ENCODE assay signal across 7 mouse cellular contexts in genomic region chr15:101223596-101223995, GRCm38 (mm10). TPM values are rescaled to one million over a fixed set of nuclear protein-coding genes. Genes with fewer than 3 reads are reported as not detected.
DNase-seq lines count a peak whose midpoint lies in the region; ATAC-seq and TF ChIP-seq lines count a peak whose summit lies in the region.

No protein-coding gene starts in this region.

- H3K27me3 ChIP-seq in lung, embryonic 14.5 days (ENCODE audit: insufficient read depth, low read length) = 0 out of 2 replicates have a peak, but pooled peaks cover 5% of the 10 kb centered on the region
- H3K27me3 ChIP-seq in forebrain, embryonic 10.5 days (ENCODE audit: poor library complexity, severe bottlenecking) = peaks cover 46% of the 10 kb centered on the region
- H3K27me3 ChIP-seq in intestine, postnatal 0 days (replicated peaks; ENCODE audit: control insufficient read depth, insufficient read depth, low read length) = no peaks in the 10 kb centered on the region
- H3K27me3 ChIP-seq in neural tube, embryonic 15.5 days (replicated peaks) = 0 out of 2 replicates have a peak, but pooled peaks cover 5% of the 10 kb centered on the region

- H3K4me2 ChIP-seq in lung, embryonic 14.5 days = peak overlapping the region; percentile 82
- H3K4me2 ChIP-seq in intestine, postnatal 0 days (replicated peaks; ENCODE audit: low read depth) = peak overlapping the region; percentile 97
- H3K4me2 ChIP-seq in neural tube, embryonic 15.5 days = peak overlapping the region; percentile 98

- peak overlapping the region; percentile 35 for H3K9ac ChIP-seq in lung, embryonic 14.5 days
- H3K9ac ChIP-seq in intestine, postnatal 0 days (ENCODE audit: low read depth, low read length) = no peak overlapping the region
- peak overlapping the region; percentile 63 for H3K9ac ChIP-seq in neural tube, embryonic 15.5 days (replicated peaks)

- peaks cover 11% of the 10 kb centered on the region for H3K36me3 ChIP-seq in lung, embryonic 14.5 days (ENCODE audit: insufficient read depth)
- peaks cover 8% of the 10 kb centered on the region for H3K36me3 ChIP-seq in forebrain, embryonic 10.5 days (replicated peaks)
- H3K36me3 ChIP-seq in intestine, postnatal 0 days (ENCODE audit: control insufficient read depth, insufficient read depth) = no peaks in the 10 kb centered on the region
- H3K36me3 ChIP-seq in neural tube, embryonic 15.5 days = no peaks in the 10 kb centered on the region

- no peak overlapping the region; the same call in 1 of the 2 replicates for H3K27ac ChIP-seq in lung, embryonic 14.5 days (ENCODE audit: low read depth)
- H3K27ac ChIP-seq in forebrain, embryonic 10.5 days = peak overlapping the region; percentile 89
- H3K27ac ChIP-seq in intestine, postnatal 0 days (ENCODE audit: low read depth, low read length) = no peak overlapping the region
- no peak overlapping the region for H3K27ac ChIP-seq in neural tube, embryonic 15.5 days (replicated peaks)

- no peak for TF ChIP-seq CTCF in lung, embryonic 14.5 days (IDR thresholded peaks at IDR 0.05; ENCODE audit: low read depth)
- TF ChIP-seq CTCF in intestine, postnatal 0 days (IDR thresholded peaks at IDR 0.05; ENCODE audit: low read depth) = no peak

- H3K4me3 ChIP-seq in lung, embryonic 14.5 days (ENCODE audit: low read depth, low read length) = peak overlapping the region; percentile 88
- H3K4me3 ChIP-seq in forebrain, embryonic 10.5 days = peak overlapping the region; percentile 89
- peak overlapping the region; percentile 72 for H3K4me3 ChIP-seq in intestine, postnatal 0 days (ENCODE audit: low read depth, low read length)
- H3K4me3 ChIP-seq in neural tube, embryonic 15.5 days (replicated peaks) = peak overlapping the region; percentile 61

- DNase-seq in lung, embryonic 14.5 days = no peak
- no peak for DNase-seq in lung, postnatal 4 days
- DNase-seq in forebrain, embryonic 10.5 days (ENCODE audit: extremely low spot score, low spot score) = no peak
- no peak for DNase-seq in adrenal gland, adult 18-20 months (ENCODE audit: low spot score in 2 of 2)
- no peak for DNase-seq in left cerebral cortex, adult 11 months (ENCODE audit: low spot score)

- 7% methylated on average over 5 of the region's 5 CpGs for WGBS in lung, embryonic 14.5 days
- WGBS in forebrain, embryonic 10.5 days = 6% methylated on average over 5 of the region's 5 CpGs
- WGBS in intestine, postnatal 0 days = 16% methylated on average over 5 of the region's 5 CpGs
- WGBS in neural tube, embryonic 15.5 days = 9% methylated on average over 5 of the region's 5 CpGs

- H3K9me3 ChIP-seq in lung, embryonic 14.5 days (ENCODE audit: low read depth, low read length) = no peaks in the 10 kb centered on the region
- H3K9me3 ChIP-seq in forebrain, embryonic 10.5 days = no peaks in the 10 kb centered on the region
- no peaks in the 10 kb centered on the region for H3K9me3 ChIP-seq in intestine, postnatal 0 days (ENCODE audit: control insufficient read depth)
- no peaks in the 10 kb centered on the region for H3K9me3 ChIP-seq in neural tube, embryonic 15.5 days (replicated peaks)

- ATAC-seq in lung, embryonic 14.5 days (ENCODE audit: insufficient read depth) = no peak; the same call in 1 of the 2 replicates
- no peak for ATAC-seq in intestine, postnatal 0 days
- ATAC-seq in neural tube, embryonic 15.5 days (ENCODE audit: low FRiP score) = peak; percentile 11; the same call in 1 of the 2 replicates

- H3K4me1 ChIP-seq in lung, embryonic 14.5 days (ENCODE audit: insufficient read depth) = peaks cover 29% of the 10 kb centered on the region
- peaks cover 83% of the 10 kb centered on the region for H3K4me1 ChIP-seq in forebrain, embryonic 10.5 days
- 0 out of 2 replicates have a peak, but pooled peaks cover 5% of the 10 kb centered on the region for H3K4me1 ChIP-seq in intestine, postnatal 0 days (replicated peaks; ENCODE audit: control insufficient read depth, insufficient read depth, low read length)
- H3K4me1 ChIP-seq in neural tube, embryonic 15.5 days = peaks cover 47% of the 10 kb centered on the region

RNA-seq across cellular contexts. Expression of gene Grasp, which starts 0.4 kb away (rescaled TPM):
- 7.8 and 10.4 TPM in 2 replicates for polyA plus RNA-seq in lung, embryonic 14.5 days (2014; fragmentation: Nextera tagmentation; extraction: Ambion mirVana)
- 2.6 and 4.1 TPM in 2 replicates for polyA plus RNA-seq in forebrain, embryonic 10.5 days (2016; fragmentation: Nextera tagmentation; extraction: Ambion mirVana)
- 1.7 and 2.0 TPM in 2 replicates for polyA plus RNA-seq in intestine, postnatal 0 days (2015; fragmentation: Nextera tagmentation; extraction: Ambion mirVana)
- 2.2 and 2.5 TPM in 2 replicates for polyA plus RNA-seq in neural tube, embryonic 15.5 days (2015; fragmentation: Nextera tagmentation; extraction: Ambion mirVana)
- 10 to 100 TPM; 16.3 to 19.8 TPM for total RNA-seq in adrenal gland, adult 18-20 months (2021)

RNA-seq across cellular contexts. Expression of gene Nr4a1, which starts 30.5 kb away (rescaled TPM):
- polyA plus RNA-seq in lung, embryonic 14.5 days (2014; fragmentation: Nextera tagmentation; extraction: Ambion mirVana) = 8.8 TPM in 2 replicates
- 3.7 and 5.2 TPM in 2 replicates for polyA plus RNA-seq in forebrain, embryonic 10.5 days (2016; fragmentation: Nextera tagmentation; extraction: Ambion mirVana)
- polyA plus RNA-seq in intestine, postnatal 0 days (2015; fragmentation: Nextera tagmentation; extraction: Ambion mirVana) = 5.9 and 10.0 TPM in 2 replicates
- polyA plus RNA-seq in neural tube, embryonic 15.5 days (2015; fragmentation: Nextera tagmentation; extraction: Ambion mirVana) = 7.9 and 10.6 TPM in 2 replicates
- 100 to 1,000 TPM; 275 to 349 TPM for total RNA-seq in adrenal gland, adult 18-20 months (2021)

RNA-seq across cellular contexts. Expression of gene Acvr1b, which starts 49.7 kb away (rescaled TPM):
- 6.3 and 6.4 TPM in 2 replicates for polyA plus RNA-seq in lung, embryonic 14.5 days (2014; fragmentation: Nextera tagmentation; extraction: Ambion mirVana)
- polyA plus RNA-seq in forebrain, embryonic 10.5 days (2016; fragmentation: Nextera tagmentation; extraction: Ambion mirVana) = 5.8 TPM in 2 replicates
- 6.0 and 6.8 TPM in 2 replicates for polyA plus RNA-seq in intestine, postnatal 0 days (2015; fragmentation: Nextera tagmentation; extraction: Ambion mirVana)
- polyA plus RNA-seq in neural tube, embryonic 15.5 days (2015; fragmentation: Nextera tagmentation; extraction: Ambion mirVana) = 19.3 and 23.1 TPM in 2 replicates
- 1 to 10 TPM; 5.8 to 5.9 TPM for total RNA-seq in adrenal gland, adult 18-20 months (2021)
